Mouse (Mus musculus) lung, postnatal 0 days (tissue): ENCODE measurements around the gene Des.

Experiments
- CTCF ChIP-seq: IDR thresholded peaks from 2 replicates; pipeline ENCODE4 v1.5.1; 2016; ENCODE audit warnings: antibody characterized with exemption, mild to moderate bottlenecking
- EP300 ChIP-seq: IDR thresholded peaks from 2 replicates; pipeline ENCODE4 v1.6.1; 2016; ENCODE audit warnings: antibody characterized with exemption, mild to moderate bottlenecking, control low read depth

- peak; percentile 18; the same call in 1 of the 2 replicates for TF ChIP-seq CTCF
- TF ChIP-seq EP300: no peak
These were observed 28.1 kb downstream of the Des start for GRCm38 (mm10) chr1:75387929-75388897.
